Mouse (Mus musculus): ENCODE results near the gene Akap7. TPM values are rescaled to one million over a fixed set of nuclear protein-coding genes. Genes with fewer than 3 reads are reported as not detected.

Gene Akap7
- polyA plus RNA-seq (2012; ENCODE audit: insufficient read depth, low replicate concordance): 10.6 and 14.7 TPM in 2 replicates

GRCm38 (mm10) chr10:25307770-25308169 is at the start of gene Akap7:
Gene Akap7 (minus strand): TSS chr10:25307870.
- Histone ChIP-seq H3K36me3 (replicated peaks; ENCODE audit: low read length) (no peaks in the 10 kb centered on the region), H3K27me3 (replicated peaks) (no peaks in the 10 kb centered on the region), H3K4me1 (peaks cover 28% of the 10 kb centered on the region), H3K9me3 (peaks cover 4% of the 10 kb centered on the region; the same call in 1 of the 2 replicates), H3K4me3 (replicated peaks) (no peak within 1 kb of the TSS)
- TF ChIP-seq FLI1 (IDR thresholded peaks at IDR 0.05; ENCODE audit: low read length) (no peak), GATA1 (IDR thresholded peaks at IDR 0.05; ENCODE audit: borderline replicate concordance, low read length) (no peak)

- Histone ChIP-seq H3K27me3 (replicated peaks) (peaks cover 2% of the 10 kb centered on the region), H3K9me3 (peaks cover 16% of the 10 kb centered on the region), H3K4me1 (peaks cover 8% of the 10 kb centered on the region; the same call in 1 of the 2 replicates), H3K4me3 (replicated peaks) (no peak overlapping the region), H3K36me3 (replicated peaks; ENCODE audit: low read length) (no peaks in the 10 kb centered on the region)
- TF ChIP-seq FLI1 (IDR thresholded peaks at IDR 0.05; ENCODE audit: low read length) (no peak), GATA1 (IDR thresholded peaks at IDR 0.05; ENCODE audit: borderline replicate concordance, low read length) (no peak)
These were observed 46.7 kb upstream of the Akap7 start for GRCm38 (mm10) chr10:25354390-25354789.

- Histone ChIP-seq H3K4me1 (peaks cover 4% of the 10 kb centered on the region; the same call in 1 of the 2 replicates), H3K9me3 (peaks cover 16% of the 10 kb centered on the region), H3K27me3 (replicated peaks) (peaks cover 2% of the 10 kb centered on the region), H3K4me3 (replicated peaks) (no peak overlapping the region), H3K36me3 (replicated peaks; ENCODE audit: low read length) (no peaks in the 10 kb centered on the region)
- TF ChIP-seq FLI1 (IDR thresholded peaks at IDR 0.05; ENCODE audit: low read length) (no peak), GATA1 (IDR thresholded peaks at IDR 0.05; ENCODE audit: borderline replicate concordance, low read length) (no peak)
These were observed 46.3 kb upstream of the Akap7 start for GRCm38 (mm10) chr10:25353941-25354340.

GRCm38 (mm10) chr10:25342801-25343200 is 35.1 kb upstream of the Akap7 start:
- no peaks in the 10 kb centered on the region for H3K36me3 ChIP-seq (replicated peaks; ENCODE audit: low read length)
- no peak overlapping the region for H3K4me3 ChIP-seq (replicated peaks)
- H3K9me3 ChIP-seq: no peaks in the 10 kb centered on the region
- TF ChIP-seq GATA1 (IDR thresholded peaks at IDR 0.05; ENCODE audit: borderline replicate concordance, low read length) (no peak), FLI1 (IDR thresholded peaks at IDR 0.05; ENCODE audit: low read length) (no peak)
- H3K27me3 ChIP-seq (replicated peaks): no peaks in the 10 kb centered on the region
- no peaks in the 10 kb centered on the region for H3K4me1 ChIP-seq

GRCm38 (mm10) chr10:25340675-25341074 is 33.0 kb upstream of the Akap7 start:
- Histone ChIP-seq H3K36me3 (replicated peaks; ENCODE audit: low read length) (no peaks in the 10 kb centered on the region), H3K4me1 (no peaks in the 10 kb centered on the region), H3K4me3 (replicated peaks) (no peak overlapping the region), H3K9me3 (no peaks in the 10 kb centered on the region), H3K27me3 (replicated peaks) (no peaks in the 10 kb centered on the region)
- TF ChIP-seq FLI1 (IDR thresholded peaks at IDR 0.05; ENCODE audit: low read length) (no peak), GATA1 (IDR thresholded peaks at IDR 0.05; ENCODE audit: borderline replicate concordance, low read length) (no peak)

- Histone ChIP-seq H3K36me3 (replicated peaks; ENCODE audit: low read length) (no peaks in the 10 kb centered on the region), H3K9me3 (0 out of 2 replicates have a peak, but pooled peaks cover 4% of the 10 kb centered on the region), H3K27me3 (replicated peaks) (no peaks in the 10 kb centered on the region), H3K4me3 (replicated peaks) (no peak overlapping the region), H3K4me1 (peaks cover 11% of the 10 kb centered on the region)
- TF ChIP-seq GATA1 (IDR thresholded peaks at IDR 0.05; ENCODE audit: borderline replicate concordance, low read length) (no peak), FLI1 (IDR thresholded peaks at IDR 0.05; ENCODE audit: low read length) (no peak)
These were observed 25.9 kb upstream of the Akap7 start for GRCm38 (mm10) chr10:25333390-25334079.

- Histone ChIP-seq H3K4me3 (replicated peaks) (no peak overlapping the region), H3K9me3 (0 out of 2 replicates have a peak, but pooled peaks cover 4% of the 10 kb centered on the region), H3K27me3 (replicated peaks) (no peaks in the 10 kb centered on the region), H3K4me1 (peaks cover 14% of the 10 kb centered on the region), H3K36me3 (replicated peaks; ENCODE audit: low read length) (no peaks in the 10 kb centered on the region)
- TF ChIP-seq FLI1 (IDR thresholded peaks at IDR 0.05; ENCODE audit: low read length) (no peak), GATA1 (IDR thresholded peaks at IDR 0.05; ENCODE audit: borderline replicate concordance, low read length) (no peak)
These were observed 23.8 kb upstream of the Akap7 start for GRCm38 (mm10) chr10:25331321-25332049.

- TF ChIP-seq FLI1 (IDR thresholded peaks at IDR 0.05; ENCODE audit: low read length) (no peak), GATA1 (IDR thresholded peaks at IDR 0.05; ENCODE audit: borderline replicate concordance, low read length) (no peak)
- Histone ChIP-seq H3K27me3 (replicated peaks) (no peaks in the 10 kb centered on the region), H3K36me3 (replicated peaks; ENCODE audit: low read length) (no peaks in the 10 kb centered on the region), H3K4me3 (replicated peaks) (no peak overlapping the region), H3K4me1 (peaks cover 14% of the 10 kb centered on the region), H3K9me3 (0 out of 2 replicates have a peak, but pooled peaks cover 4% of the 10 kb centered on the region)
These were observed 22.4 kb upstream of the Akap7 start for GRCm38 (mm10) chr10:25330094-25330493.

GRCm38 (mm10) chr10:25327511-25327910 is 19.8 kb upstream of the Akap7 start:
- peaks cover 14% of the 10 kb centered on the region for H3K4me1 ChIP-seq
- no peaks in the 10 kb centered on the region for H3K36me3 ChIP-seq (replicated peaks; ENCODE audit: low read length)
- no peak overlapping the region for H3K4me3 ChIP-seq (replicated peaks)
- H3K9me3 ChIP-seq: no peaks in the 10 kb centered on the region
- no peaks in the 10 kb centered on the region for H3K27me3 ChIP-seq (replicated peaks)
- TF ChIP-seq GATA1 (IDR thresholded peaks at IDR 0.05; ENCODE audit: borderline replicate concordance, low read length) (no peak), FLI1 (IDR thresholded peaks at IDR 0.05; ENCODE audit: low read length) (no peak)

- no peak overlapping the region for H3K4me3 ChIP-seq (replicated peaks)
- no peak for TF ChIP-seq FLI1 (IDR thresholded peaks at IDR 0.05; ENCODE audit: low read length)
- no peak for TF ChIP-seq GATA1 (IDR thresholded peaks at IDR 0.05; ENCODE audit: borderline replicate concordance, low read length)
- H3K36me3 ChIP-seq (replicated peaks; ENCODE audit: low read length): no peaks in the 10 kb centered on the region
- H3K4me1 ChIP-seq: 0 out of 2 replicates have a peak, but pooled peaks cover 3% of the 10 kb centered on the region
- no peaks in the 10 kb centered on the region for H3K9me3 ChIP-seq
- no peaks in the 10 kb centered on the region for H3K27me3 ChIP-seq (replicated peaks)
These were observed 18.0 kb upstream of the Akap7 start for GRCm38 (mm10) chr10:25325690-25326089.
